Mouse (Mus musculus) CH12.LX (cell line): Measurements from ENCODE around the gene Gm20388. TPM values are rescaled to one million over a fixed set of nuclear protein-coding genes. Genes with fewer than 3 reads are reported as not detected.

Experiments used
- DNase-seq: peaks from one replicate; pipeline ENCODE4 v3.0.0-alpha.2; 2013; ENCODE audit errors: extremely low read depth
- H3K27ac ChIP-seq: 2 replicates; pipeline ENCODE4 v1.5.1; 2012; ENCODE audit warnings: low read depth, mild to moderate bottlenecking, control low read depth, moderate library complexity; ENCODE audit not compliant: insufficient read depth
- H3K27me3 ChIP-seq: replicated peaks from 2 replicates; pipeline ENCODE3; 2012; ENCODE audit warnings: inconsistent platforms
- H3K36me3 ChIP-seq, 2 experiments: replicated peaks in 1 of 2; 2 replicates each; pipeline versions ENCODE3 to v1.6.1; 2012; ENCODE audit warnings: inconsistent platforms in 1 of 2, low read length in 1 of 2, mild to moderate bottlenecking in 1 of 2, mixed read lengths in 1 of 2, moderate library complexity in 1 of 2; ENCODE audit not compliant: control insufficient read depth in 1 of 2, insufficient read depth in 1 of 2
- H3K4me1 ChIP-seq, 2 experiments: 2 replicates each; pipeline ENCODE4 v1.6.1; 2012; ENCODE audit warnings: inconsistent platforms in 1 of 2, moderate library complexity in 1 of 2; ENCODE audit not compliant: insufficient read depth in 2 of 2, control insufficient read depth in 1 of 2
- H3K4me2 ChIP-seq: 2 replicates; pipeline ENCODE4 v1.6.1; 2012; ENCODE audit warnings: low read depth, mild to moderate bottlenecking, control low read depth; ENCODE audit not compliant: poor library complexity, insufficient read depth, severe bottlenecking
- H3K4me3 ChIP-seq, 3 experiments: fragments of 150-350 bp in 1 of 3; sonication (generic) in 1 of 3; replicated peaks in 1 of 3; 2 replicates each; pipeline versions ENCODE3 to v1.5.1; 2011 to 2012; ENCODE audit warnings: low read depth in 2 of 3, low read length in 2 of 3, mild to moderate bottlenecking in 2 of 3, moderate library complexity in 2 of 3, control low read depth in 1 of 3, improper control_type of control experiment in 1 of 3, inconsistent platforms in 1 of 3, mixed read lengths in 1 of 3; ENCODE audit not compliant: poor library complexity in 1 of 3
- H3K79me2 ChIP-seq: replicated peaks from 2 replicates; pipeline ENCODE4 v1.6.1; 2012; ENCODE audit warnings: mild to moderate bottlenecking, moderate library complexity; ENCODE audit not compliant: control insufficient read depth, poor library complexity, insufficient read depth, severe bottlenecking; ENCODE audit errors: extremely low read depth
- H3K9ac ChIP-seq: 2 replicates; pipeline ENCODE4 v1.6.1; 2012; ENCODE audit warnings: low read depth, mild to moderate bottlenecking, control low read depth, moderate library complexity; ENCODE audit not compliant: insufficient read depth
- H3K9me3 ChIP-seq: replicated peaks from 2 replicates; pipeline ENCODE3; 2012; ENCODE audit warnings: low read length, inconsistent platforms, mixed read lengths
- CHD1 ChIP-seq: IDR thresholded peaks from 2 replicates; pipeline ENCODE4 v1.6.1; 2012; ENCODE audit warnings: low read depth, low read length, improper control_type of control experiment, inconsistent platforms
- E2F4 ChIP-seq: IDR thresholded peaks from 2 replicates; pipeline ENCODE4 v1.6.1; 2011; ENCODE audit warnings: low read depth, low read length, improper control_type of control experiment; ENCODE audit not compliant: insufficient replicate concordance
- EP300 ChIP-seq: IDR thresholded peaks from 2 replicates; pipeline ENCODE4 v1.6.1; 2011; ENCODE audit warnings: low read length, improper control_type of control experiment
- ETS1 ChIP-seq: conservative IDR thresholded peaks from 2 replicates; pipeline ENCODE4 v1.6.1; 2012; ENCODE audit warnings: low read depth, mild to moderate bottlenecking, inconsistent platforms, low read length, improper control_type of control experiment, moderate library complexity
- GABPA ChIP-seq: IDR thresholded peaks from 2 replicates; pipeline ENCODE4 v1.6.1; 2012; ENCODE audit warnings: low read depth, low read length, improper control_type of control experiment, inconsistent platforms; ENCODE audit not compliant: insufficient replicate concordance
- HCFC1 ChIP-seq: IDR thresholded peaks from 2 replicates; pipeline ENCODE4 v1.6.1; 2012; ENCODE audit warnings: low read depth, mild to moderate bottlenecking, inconsistent platforms, low read length, improper control_type of control experiment
- IRF4 ChIP-seq: IDR thresholded peaks from 2 replicates; pipeline ENCODE4 v1.6.1; 2014; ENCODE audit warnings: low read depth, mild to moderate bottlenecking, inconsistent platforms, low read length, improper control_type of control experiment
- JUND ChIP-seq: conservative IDR thresholded peaks from 2 replicates; pipeline ENCODE4 v1.6.1; 2011; ENCODE audit warnings: low read depth, low read length, improper control_type of control experiment
- KAT2A ChIP-seq: IDR thresholded peaks from 2 replicates; pipeline ENCODE4 v1.6.1; 2012; ENCODE audit warnings: low read length, improper control_type of control experiment, inconsistent platforms; ENCODE audit not compliant: insufficient replicate concordance
- MAFK ChIP-seq: IDR thresholded peaks from 2 replicates; pipeline ENCODE4 v1.6.1; 2011; ENCODE audit warnings: low read length, improper control_type of control experiment; ENCODE audit not compliant: insufficient replicate concordance
- MEF2A ChIP-seq: IDR thresholded peaks from 2 replicates; pipeline ENCODE4 v1.6.1; 2014; ENCODE audit warnings: low read depth, mild to moderate bottlenecking, inconsistent platforms, low read length, improper control_type of control experiment, borderline replicate concordance
- MYC ChIP-seq: IDR thresholded peaks from 2 replicates; pipeline ENCODE4 v1.6.1; 2011; ENCODE audit warnings: low read depth, mild to moderate bottlenecking, improper control_type of control experiment, low read length
- NRF1 ChIP-seq: IDR thresholded peaks from 2 replicates; pipeline ENCODE4 v1.6.1; 2014; ENCODE audit warnings: low read depth, mild to moderate bottlenecking, inconsistent platforms, low read length, improper control_type of control experiment, moderate library complexity
- POLR2A ChIP-seq: IDR thresholded peaks from 2 replicates; pipeline ENCODE4 v1.6.1; 2011; ENCODE audit warnings: low read depth, mild to moderate bottlenecking, improper control_type of control experiment, low read length
- RAD21 ChIP-seq: IDR thresholded peaks from 2 replicates; pipeline ENCODE4 v1.6.1; 2011; ENCODE audit warnings: low read depth, mild to moderate bottlenecking, low read length, improper control_type of control experiment, moderate library complexity
- SIN3A ChIP-seq: IDR thresholded peaks from 2 replicates; pipeline ENCODE4 v1.6.1; 2012; ENCODE audit warnings: low read length, improper control_type of control experiment, inconsistent platforms
- SMC3 ChIP-seq: IDR thresholded peaks from 2 replicates; pipeline ENCODE4 v1.6.1; 2011; ENCODE audit warnings: low read depth, low read length, improper control_type of control experiment
- TCF12 ChIP-seq: IDR thresholded peaks from 2 replicates; pipeline ENCODE4 v1.6.1; 2014; ENCODE audit warnings: low read depth, mild to moderate bottlenecking, inconsistent platforms, low read length, improper control_type of control experiment
- UBTF ChIP-seq: IDR thresholded peaks from 2 replicates; pipeline ENCODE4 v1.6.1; 2012; ENCODE audit warnings: low read depth, mild to moderate bottlenecking, inconsistent platforms, low read length, improper control_type of control experiment, moderate library complexity
- USF1 ChIP-seq: IDR thresholded peaks from 2 replicates; pipeline ENCODE4 v1.6.1; 2014; ENCODE audit warnings: low read depth, mild to moderate bottlenecking, inconsistent platforms, low read length, improper control_type of control experiment
- ZKSCAN1 ChIP-seq: IDR thresholded peaks from 2 replicates; pipeline ENCODE4 v1.6.1; 2012; ENCODE audit warnings: low read depth, inconsistent platforms, low read length, improper control_type of control experiment, borderline replicate concordance
- ZMIZ1 ChIP-seq: IDR thresholded peaks from 2 replicates; pipeline ENCODE4 v1.6.1; 2012; ENCODE audit warnings: low read depth, mild to moderate bottlenecking, inconsistent platforms, low read length, improper control_type of control experiment
- dilution Hi-C: fragments of 300-500 bp; cut with MboI; formaldehyde crosslinking; loops from 2 replicates; pipeline ENCODE4 v1.14.3; 2020; ENCODE audit warnings: low sequenced_read_pairs; ENCODE audit not compliant: extremely low pct_unique_long_range_greater_than_20kb, extremely low pct_ligation_motif_present
- in situ Hi-C: fragments of 300-500 bp; cut with MboI; formaldehyde crosslinking; loops from 3 replicates; pipeline ENCODE4 v1.14.3; 2019; ENCODE audit warnings: low sequenced_read_pairs, low pct_ligation_motif_present, low pct_unique_long_range_greater_than_20kb, mixed read lengths
- polyA plus RNA-seq: library from polyadenylated mRNA; unstranded; fragments of >175 nt; gene quantifications from 2 replicates; pipeline ENCODE4 v1.2.1, GENCODE M21; 2012; ENCODE audit warnings: low read depth; ENCODE audit not compliant: insufficient read length
- total RNA-seq, 2 experiments: library from RNA; depleted of rRNA; stranded (reverse); fragments of 300-350 nt in 1 of 2; fragments of >200 nt in 1 of 2; gene quantifications; 2 replicates each; pipeline ENCODE4 v1.2.3; 2012 to 2014

Gene Gm20388
- total and polyA plus RNA-seq, 3 experiments = 14.8 to 26.3 (median 22.2) TPM

GRCm38 (mm10) chr8:122313310-122313709, 2402.7 kb downstream of the Gm20388 start:
- in situ Hi-C loops (no loop called here), dilution Hi-C loops (no loop called here)
- TF ChIP-seq NRF1 (no peak), TCF12 (no peak), POLR2A (no peak), RAD21 (no peak), MAFK (no peak)
- Histone ChIP-seq H3K4me2 (no peak overlapping the region), H3K4me3 (no peak overlapping the region), H3K27me3 (no peaks in the 10 kb centered on the region), H3K4me1 (peaks cover 16 to 36% of the 10 kb centered on the region in 2 experiments), H3K9ac (no peak overlapping the region), H3K27ac (no peak overlapping the region), H3K79me2 (no peaks in the 10 kb centered on the region; the same call in 1 of the 2 replicates), H3K9me3 (no peaks in the 10 kb centered on the region), H3K36me3 (peaks cover 65 to 99% of the 10 kb centered on the region in 2 experiments)
- DNase-seq = no peak

DNA sequence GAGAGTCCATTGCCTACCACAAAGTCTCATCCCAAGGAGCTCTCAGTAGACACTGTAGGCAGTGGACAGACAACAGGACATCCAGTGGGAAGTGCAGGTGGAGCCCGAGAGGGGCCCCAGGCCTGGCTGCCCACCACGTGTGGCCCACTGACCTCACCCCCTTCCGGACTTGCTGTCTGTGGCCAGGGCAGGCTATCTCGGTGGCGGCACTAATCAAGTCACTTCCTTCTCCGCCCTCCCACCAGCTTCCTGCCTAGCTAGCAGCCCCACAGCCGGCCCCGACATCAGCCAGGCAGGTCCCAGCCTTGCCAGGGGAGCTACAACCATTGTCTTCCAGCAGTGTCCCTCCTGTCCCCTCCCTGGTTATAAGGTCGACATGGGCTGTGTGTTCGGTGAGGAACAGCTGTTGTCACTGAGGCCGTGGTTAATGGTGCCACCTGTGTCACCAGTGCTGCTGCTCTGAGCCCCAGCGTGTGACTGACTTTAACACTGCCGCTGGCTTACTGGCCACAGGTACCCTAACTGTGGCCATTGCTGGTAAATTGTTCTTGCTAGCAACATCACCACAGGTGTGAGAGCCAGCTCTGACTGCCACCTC, 2404.4 kb downstream of the Gm20388 start:
- no peak overlapping the region for H3K9ac ChIP-seq
- DNase-seq = no peak
- H3K4me1 ChIP-seq = peaks cover 19 to 44% of the 10 kb centered on the region in 2 experiments
- TF ChIP-seq IRF4 (no peak), E2F4 (no peak), ZKSCAN1 (no peak), CHD1 (no peak), SIN3A (no peak), MEF2A (no peak), HCFC1 (no peak), RAD21 (no peak), MYC (no peak), UBTF (no peak), ETS1 (no peak), EP300 (no peak), ZMIZ1 (no peak), KAT2A (no peak), USF1 (no peak), JUND (no peak), GABPA (no peak), SMC3 (no peak)
- no peaks in the 10 kb centered on the region for H3K9me3 ChIP-seq
- peak overlapping the region; percentile 18 for H3K27ac ChIP-seq
- dilution Hi-C loops (no loop called here), in situ Hi-C loops (no loop called here)
- H3K27me3 ChIP-seq = no peaks in the 10 kb centered on the region
- H3K4me2 ChIP-seq = no peak overlapping the region
- H3K36me3 ChIP-seq = peaks cover 50 to 99% of the 10 kb centered on the region in 2 experiments
- H3K4me3 ChIP-seq = no peak overlapping the region
- no peaks in the 10 kb centered on the region; the same call in 1 of the 2 replicates for H3K79me2 ChIP-seq
